Mouse (Mus musculus): ENCODE data around the gene Pnkd. TPM values are rescaled to one million over a fixed set of nuclear protein-coding genes. Genes with fewer than 3 reads are reported as not detected.

Pnkd gene
- total and polyA plus RNA-seq, 3 experiments = 27.7 to 186 (median 30.5) TPM

GRCm38 (mm10) chr1:74281372-74281771 lies 3.4 kb upstream of the Pnkd start:
- ATAC-seq (ENCODE audit: extremely low read depth, insufficient number of reproducible peaks, low FRiP score, poor library complexity, severe bottlenecking) (no peak), DNase-seq (ENCODE audit: low spot score) (no peak)
- TF ChIP-seq POLR2AphosphoS5 (IDR thresholded peaks at IDR 0.05; ENCODE audit: insufficient replicate concordance, low read depth, low read length) (no peak), GATA1 (IDR thresholded peaks at IDR 0.05; ENCODE audit: borderline replicate concordance, low read length) (no peak), CTCF (IDR thresholded peaks at IDR 0.05; ENCODE audit: low read depth, low read length) (no peak)
- peaks cover 54% of the 10 kb centered on the region for H3K36me3 ChIP-seq (replicated peaks)
- H3K4me1 ChIP-seq (ENCODE audit: insufficient read depth, low read depth, low read length) = peaks cover 76% of the 10 kb centered on the region
- H3K27me3 ChIP-seq (ENCODE audit: insufficient read depth, low read length) = peaks cover 24% of the 10 kb centered on the region
- no peaks in the 10 kb centered on the region for H3K9me3 ChIP-seq (replicated peaks)
- H3K4me3 ChIP-seq (ENCODE audit: low read depth, low read length) = no peak overlapping the region

GRCm38 (mm10) chr1:74281886-74282285 lies 2.8 kb upstream of the Pnkd start:
- TF ChIP-seq GATA2 (IDR thresholded peaks at IDR 0.05; ENCODE audit: borderline replicate concordance, low read depth, low read length) (no peak), CTCF (IDR thresholded peaks at IDR 0.05; ENCODE audit: low read depth, low read length) (no peak), GATA1 (IDR thresholded peaks at IDR 0.05; ENCODE audit: borderline replicate concordance, low read length) (no peak), POLR2AphosphoS5 (IDR thresholded peaks at IDR 0.05; ENCODE audit: insufficient replicate concordance, low read depth, low read length) (no peak), TAL1 (conservative IDR thresholded peaks at IDR 0.05; ENCODE audit: low read depth, low read length) (no peak)
- no peak overlapping the region for H3K4me3 ChIP-seq (ENCODE audit: low read depth, low read length)
- no peak for ATAC-seq (ENCODE audit: extremely low read depth, insufficient number of reproducible peaks, low FRiP score, poor library complexity, severe bottlenecking)

GRCm38 (mm10) chr1:74282896-74283625 lies 1.7 kb upstream of the Pnkd start:
- H3K9me3 ChIP-seq (replicated peaks) = no peaks in the 10 kb centered on the region
- no peak for ATAC-seq (ENCODE audit: extremely low read depth, insufficient number of reproducible peaks, low FRiP score, poor library complexity, severe bottlenecking)
- H3K27me3 ChIP-seq (ENCODE audit: insufficient read depth, low read length) = peaks cover 7% of the 10 kb centered on the region; the same call in 1 of the 2 replicates
- H3K4me1 ChIP-seq (ENCODE audit: insufficient read depth, low read depth, low read length) = peaks cover 67% of the 10 kb centered on the region
- H3K4me3 ChIP-seq (ENCODE audit: low read depth, low read length) = no peak overlapping the region; the same call in 1 of the 2 replicates
- no peak for TF ChIP-seq GATA1 (IDR thresholded peaks at IDR 0.05; ENCODE audit: borderline replicate concordance, low read length)
- no peak for TF ChIP-seq POLR2AphosphoS5 (IDR thresholded peaks at IDR 0.05; ENCODE audit: insufficient replicate concordance, low read depth, low read length)
- TF ChIP-seq TAL1 (conservative IDR thresholded peaks at IDR 0.05; ENCODE audit: low read depth, low read length) = no peak
- TF ChIP-seq CTCF (IDR thresholded peaks at IDR 0.05; ENCODE audit: low read depth, low read length) = no peak
- no peak for TF ChIP-seq GATA2 (IDR thresholded peaks at IDR 0.05; ENCODE audit: borderline replicate concordance, low read depth, low read length)
- peaks cover 67% of the 10 kb centered on the region for H3K36me3 ChIP-seq (replicated peaks)
- no peak for DNase-seq (ENCODE audit: low spot score)

More at GRCm38 (mm10) chr1:74281886-74282285, 2.8 kb upstream of the Pnkd start:
- no peak for DNase-seq (ENCODE audit: low spot score)
- peaks cover 19% of the 10 kb centered on the region for H3K27me3 ChIP-seq (ENCODE audit: insufficient read depth, low read length)
- peaks cover 77% of the 10 kb centered on the region for H3K4me1 ChIP-seq (ENCODE audit: insufficient read depth, low read depth, low read length)
- H3K9me3 ChIP-seq (replicated peaks) = no peaks in the 10 kb centered on the region
- H3K36me3 ChIP-seq (replicated peaks) = peaks cover 59% of the 10 kb centered on the region

- TF ChIP-seq GATA1 (IDR thresholded peaks at IDR 0.05; ENCODE audit: borderline replicate concordance, low read length) = no peak
- peak; percentile 23; the same call in 1 of the 2 replicates for ATAC-seq (ENCODE audit: extremely low read depth, insufficient number of reproducible peaks, low FRiP score, poor library complexity, severe bottlenecking)
- Histone ChIP-seq H3K27me3 (ENCODE audit: insufficient read depth, low read length) (peaks cover 3% of the 10 kb centered on the region; the same call in 1 of the 2 replicates), H3K4me3 (ENCODE audit: low read depth, low read length) (peak overlapping the region; percentile 79), H3K4me1 (ENCODE audit: insufficient read depth, low read depth, low read length) (peaks cover 67% of the 10 kb centered on the region), H3K9me3 (replicated peaks) (no peaks in the 10 kb centered on the region), H3K36me3 (replicated peaks) (peaks cover 70% of the 10 kb centered on the region)
- peak; percentile 81 for DNase-seq (ENCODE audit: low spot score)
Observed at GRCm38 (mm10) chr1:74283686-74284463, 855 bp upstream of the Pnkd start.

- H3K36me3 ChIP-seq (replicated peaks) = peaks cover 70% of the 10 kb centered on the region
Observed at GRCm38 (mm10) chr1:74285212-74286010, 681 bp downstream of the Pnkd start.

More at GRCm38 (mm10) chr1:74285212-74286010, 681 bp downstream of the Pnkd start:
- H3K27me3 ChIP-seq (ENCODE audit: insufficient read depth, low read length) = no peaks in the 10 kb centered on the region
- TF ChIP-seq GATA1 (IDR thresholded peaks at IDR 0.05; ENCODE audit: borderline replicate concordance, low read length) (no peak), POLR2AphosphoS5 (IDR thresholded peaks at IDR 0.05; ENCODE audit: insufficient replicate concordance, low read depth, low read length) (no peak), CTCF (IDR thresholded peaks at IDR 0.05; ENCODE audit: low read depth, low read length) (no peak), GATA2 (IDR thresholded peaks at IDR 0.05; ENCODE audit: borderline replicate concordance, low read depth, low read length) (no peak), TAL1 (conservative IDR thresholded peaks at IDR 0.05; ENCODE audit: low read depth, low read length) (no peak)
- DNase-seq (ENCODE audit: low spot score) (peak; percentile 21), ATAC-seq (ENCODE audit: extremely low read depth, insufficient number of reproducible peaks, low FRiP score, poor library complexity, severe bottlenecking) (no peak)
- peak overlapping the region; percentile 79 for H3K4me3 ChIP-seq (ENCODE audit: low read depth, low read length)
- no peaks in the 10 kb centered on the region for H3K9me3 ChIP-seq (replicated peaks)
- H3K4me1 ChIP-seq (ENCODE audit: insufficient read depth, low read depth, low read length) = peaks cover 66% of the 10 kb centered on the region

All from G1E (cell line).